Mouse (Mus musculus) forelimb bud, embryonic 11.5 days (tissue): ENCODE measurements at regions not wholly inside any gene's neighbourhood (a gene's known extent, or its start where the extent isn't known, plus 50 kb on each side); places are given as distances from the start of the nearest gene placed in this dataset.

ENCODE experiments used
- DNase-seq: peaks from one replicate; pipeline ENCODE4 v3.0.0-alpha.2; 2012; ENCODE audit warnings: low read depth, low spot score

- DNase-seq = no peak
Observed at GRCm38 (mm10) chrX:92791023-92791346, 191.6 kb upstream of the Mageb18 start.

GRCm38 (mm10) chrX:92790323-92791022 is 191.1 kb upstream of the Mageb18 start:
- no peak for DNase-seq

- no peak for DNase-seq
Observed at GRCm38 (mm10) chrX:92786814-92787213, 187.4 kb upstream of the Mageb18 start.

DNA sequence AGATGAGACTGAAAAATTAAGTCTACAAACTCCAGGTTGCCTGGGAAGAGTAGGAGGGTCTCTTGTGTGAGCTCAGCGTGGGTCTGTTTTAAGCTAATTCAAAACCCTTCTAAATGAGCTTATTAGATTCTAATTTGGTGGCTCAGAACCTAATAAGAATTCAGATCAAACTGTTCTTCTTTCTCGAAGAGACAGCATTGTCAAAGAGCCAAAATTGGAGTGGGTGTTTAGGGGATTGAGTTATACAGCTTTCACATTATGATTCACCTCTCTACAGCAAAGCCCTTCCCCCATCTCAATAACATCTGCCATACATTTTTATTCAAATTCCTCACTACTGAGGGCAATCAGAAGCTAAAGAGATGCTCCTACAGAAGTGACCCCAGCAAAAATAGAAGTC is 140.7 kb upstream of the Mageb18 start:
- no peak for DNase-seq

DNA sequence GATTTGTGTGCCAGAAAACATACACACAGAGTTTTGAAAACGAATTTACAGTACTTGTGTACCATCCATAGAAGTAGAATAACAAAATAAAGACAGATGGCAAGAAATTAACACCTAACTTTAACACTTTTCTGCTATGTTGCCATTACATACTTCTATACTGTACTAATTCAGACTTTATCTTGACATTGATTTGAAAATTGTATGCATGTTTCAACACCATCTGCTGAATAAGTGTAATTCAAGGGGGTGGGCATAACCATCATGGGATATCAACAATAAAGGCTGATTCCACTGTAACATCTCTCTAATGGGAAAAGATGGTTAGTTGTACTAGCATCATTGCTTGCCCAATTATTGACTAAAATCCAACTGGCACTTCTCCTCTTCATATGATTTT is 110.9 kb upstream of the Mageb18 start:
- DNase-seq = no peak

- DNase-seq = no peak
Observed at GRCm38 (mm10) chrX:92679761-92680160, 80.4 kb upstream of the Mageb18 start.

DNA sequence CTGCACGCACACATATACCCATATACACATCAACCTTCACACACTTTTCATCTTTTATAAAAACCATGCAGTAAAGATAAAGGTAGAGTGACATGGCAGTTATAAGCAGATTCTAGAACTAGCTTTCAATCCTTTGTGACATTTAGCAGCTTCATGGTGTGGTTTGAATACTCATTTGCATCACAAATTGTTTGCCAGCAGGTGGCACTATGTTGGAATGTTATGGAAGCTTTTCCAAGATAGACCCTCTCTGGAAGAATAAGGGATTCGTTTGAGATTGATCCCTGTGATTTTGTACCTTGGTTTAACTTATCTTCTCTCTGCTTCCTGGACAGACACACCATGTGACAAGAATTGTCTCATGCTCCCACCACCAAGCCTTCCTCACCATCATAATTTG is 61.8 kb upstream of the Mageb18 start:
- peak; percentile 2 for DNase-seq
